Mouse (Mus musculus): ENCODE measurements around the gene Rragb. TPM values are rescaled to one million over a fixed set of nuclear protein-coding genes. Genes with fewer than 3 reads are reported as not detected.
"Not testable (repeated sequence)": the region's sequence is repeated elsewhere in the genome, so short reads cannot be mapped to it uniquely, and the experiment has no call there.

Rragb gene
- 3.0 and 3.2 TPM in 2 replicates for polyA plus RNA-seq (2015; fragmentation: Nextera tagmentation; extraction: Ambion mirVana)

- H3K36me3 ChIP-seq = no peaks in the 10 kb centered on the region
- H3K4me2 ChIP-seq = peak within 1 kb of the TSS; percentile 63
- WGBS = 23% methylated on average over 47 of the region's 47 CpGs
- peak within 1 kb of the TSS; percentile 49 for H3K4me3 ChIP-seq
- H3K9ac ChIP-seq = peak within 1 kb of the TSS; percentile 62
- no peak within 1 kb of the TSS for H3K27ac ChIP-seq
- H3K27me3 ChIP-seq = peaks cover 38% of the 10 kb centered on the region
- no peaks in the 10 kb centered on the region for H3K9me3 ChIP-seq
- no peaks in the 10 kb centered on the region for H3K4me1 ChIP-seq
- peak; percentile 91 for ATAC-seq (ENCODE audit: insufficient number of reproducible peaks, insufficient read depth, low FRiP score, low TSS enrichment, low read depth)
Measured at GRCm38 (mm10) chrX:153139734-153140515, at the start of gene Rragb. Gene Rragb, plus strand, starts transcription at chrX:153139981.

GRCm38 (mm10) chrX:153118486-153118885 is 21.3 kb upstream of the Rragb start, which contains the start of gene Foxr2:
Gene Foxr2, plus strand, starts transcription at chrX:153118786.
- no peaks in the 10 kb centered on the region for H3K4me1 ChIP-seq
- H3K27me3 ChIP-seq = peaks cover 26% of the 10 kb centered on the region
- no peaks in the 10 kb centered on the region for H3K36me3 ChIP-seq
- H3K4me2 ChIP-seq = no peak within 1 kb of the TSS
- H3K27ac ChIP-seq = no peak within 1 kb of the TSS
- H3K9ac ChIP-seq = no peak within 1 kb of the TSS
- no peak for ATAC-seq (ENCODE audit: insufficient number of reproducible peaks, insufficient read depth, low FRiP score, low TSS enrichment, low read depth)
- H3K4me3 ChIP-seq = no peak within 1 kb of the TSS
- H3K9me3 ChIP-seq = no peaks in the 10 kb centered on the region
- WGBS = 27% methylated on average over 2 of the region's 3 CpGs

DNA sequence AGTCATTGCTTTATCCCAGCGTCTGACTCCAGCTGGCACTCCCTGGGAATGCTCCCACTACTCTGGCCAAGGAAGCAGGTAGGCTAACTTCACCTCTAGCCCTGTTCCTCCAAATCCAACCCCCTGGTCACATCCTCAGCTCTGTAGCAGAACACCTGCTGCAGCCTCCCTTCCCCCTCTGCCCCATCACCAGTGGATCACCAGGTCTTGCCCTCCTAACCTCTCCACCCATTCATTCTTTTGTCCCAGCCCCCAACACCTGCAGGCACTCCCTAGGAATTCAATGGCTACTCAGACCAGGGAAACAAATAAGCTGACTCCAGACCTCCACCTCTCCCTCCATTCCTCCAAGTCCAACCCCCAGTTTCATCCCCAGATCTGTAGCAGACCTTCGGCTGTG is 20.8 kb upstream of the Rragb start:
- Histone ChIP-seq H3K9ac (no peak overlapping the region), H3K4me2 (no peak overlapping the region), H3K4me1 (no peaks in the 10 kb centered on the region), H3K27me3 (peaks cover 26% of the 10 kb centered on the region), H3K4me3 (no peak overlapping the region), H3K36me3 (no peaks in the 10 kb centered on the region), H3K27ac (no peak overlapping the region), H3K9me3 (no peaks in the 10 kb centered on the region)
- 34% methylated on average over 2 of the region's 2 CpGs for WGBS
- no peak for ATAC-seq (ENCODE audit: insufficient number of reproducible peaks, insufficient read depth, low FRiP score, low TSS enrichment, low read depth)

GRCm38 (mm10) chrX:153142656-153143055 is 2.9 kb downstream of the Rragb start:
- no peak overlapping the region for H3K27ac ChIP-seq
- no peak for ATAC-seq (ENCODE audit: insufficient number of reproducible peaks, insufficient read depth, low FRiP score, low TSS enrichment, low read depth)
- WGBS = 84% methylated on average over 3 of the region's 3 CpGs
- no peak overlapping the region for H3K9ac ChIP-seq
- H3K4me2 ChIP-seq = no peak overlapping the region
- H3K4me1 ChIP-seq = no peaks in the 10 kb centered on the region
- no peak overlapping the region for H3K4me3 ChIP-seq
- no peaks in the 10 kb centered on the region for H3K36me3 ChIP-seq
- H3K27me3 ChIP-seq = peaks cover 30% of the 10 kb centered on the region
- no peaks in the 10 kb centered on the region for H3K9me3 ChIP-seq

GRCm38 (mm10) chrX:153151766-153152165 is 12.0 kb downstream of the Rragb start:
- H3K4me1 ChIP-seq = no peaks in the 10 kb centered on the region
- WGBS = 29% methylated on average over 1 of the region's 1 CpGs
- no peaks in the 10 kb centered on the region for H3K27me3 ChIP-seq
- no peak overlapping the region for H3K4me2 ChIP-seq
- no peak overlapping the region for H3K27ac ChIP-seq
- H3K9ac ChIP-seq = no peak overlapping the region
- no peak overlapping the region for H3K4me3 ChIP-seq
- no peaks in the 10 kb centered on the region for H3K9me3 ChIP-seq
- H3K36me3 ChIP-seq = no peaks in the 10 kb centered on the region
- ATAC-seq (ENCODE audit: insufficient number of reproducible peaks, insufficient read depth, low FRiP score, low TSS enrichment, low read depth) = no peak

DNA sequence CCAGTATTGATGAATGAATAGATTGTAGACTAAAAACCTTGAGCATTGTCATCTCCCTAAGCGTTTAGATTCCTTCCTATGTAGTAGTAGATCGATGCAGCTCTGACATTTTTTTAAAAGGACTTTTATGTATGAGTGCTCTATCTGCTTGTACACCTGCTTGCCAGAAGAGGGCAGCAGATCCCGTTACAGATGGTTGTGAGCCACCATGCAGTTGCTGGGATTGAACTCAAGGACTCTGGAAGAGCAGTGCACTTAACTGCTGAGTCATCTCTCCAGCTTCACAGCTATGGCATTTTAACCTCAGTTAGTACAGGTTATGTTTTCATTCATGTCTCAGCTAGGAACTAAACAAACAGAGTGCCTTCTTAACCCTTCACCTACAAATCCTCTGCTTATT is 15.5 kb downstream of the Rragb start:
- WGBS = 48% methylated on average over 3 of the region's 3 CpGs
- Histone ChIP-seq H3K27me3 (no peaks in the 10 kb centered on the region; the same call in 1 of the 2 replicates), H3K9ac (no peak overlapping the region), H3K27ac (no peak overlapping the region), H3K4me1 (no peaks in the 10 kb centered on the region), H3K4me3 (no peak overlapping the region), H3K9me3 (no peaks in the 10 kb centered on the region), H3K4me2 (no peak overlapping the region), H3K36me3 (no peaks in the 10 kb centered on the region)
- no peak for ATAC-seq (ENCODE audit: insufficient number of reproducible peaks, insufficient read depth, low FRiP score, low TSS enrichment, low read depth)

DNA sequence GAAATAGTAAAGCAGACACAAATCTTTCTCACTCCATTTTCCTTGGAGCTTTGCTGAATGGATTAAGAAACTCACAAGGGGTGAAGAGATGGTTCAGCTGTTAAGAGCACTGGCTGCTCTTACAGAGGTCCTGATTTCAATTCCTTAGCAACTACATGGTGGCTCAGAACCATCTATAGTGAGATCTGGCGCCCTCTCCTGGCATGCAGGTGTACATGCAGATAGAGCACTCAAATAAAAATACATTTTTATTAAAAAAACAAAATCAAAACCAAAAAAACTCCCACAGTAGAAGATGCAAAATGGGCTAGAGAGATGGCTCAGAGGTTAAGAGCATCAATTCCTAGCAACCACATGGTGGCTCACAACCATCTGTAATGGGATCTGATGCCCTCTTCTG is 35.0 kb downstream of the Rragb start:
- Histone ChIP-seq H3K36me3 (no peaks in the 10 kb centered on the region), H3K9ac (no peak overlapping the region), H3K9me3 (no peaks in the 10 kb centered on the region), H3K4me2 (no peak overlapping the region), H3K27ac (no peak overlapping the region), H3K4me1 (no peaks in the 10 kb centered on the region), H3K27me3 (no peaks in the 10 kb centered on the region), H3K4me3 (no peak overlapping the region)
- 4% methylated on average over 1 of the region's 1 CpGs for WGBS
- no peak for ATAC-seq (ENCODE audit: insufficient number of reproducible peaks, insufficient read depth, low FRiP score, low TSS enrichment, low read depth)

GRCm38 (mm10) chrX:153182221-153182620 is 42.4 kb downstream of the Rragb start:
- no peak overlapping the region for H3K27ac ChIP-seq
- no peak overlapping the region for H3K4me3 ChIP-seq
- H3K4me2 ChIP-seq = no peak overlapping the region
- no peaks in the 10 kb centered on the region for H3K36me3 ChIP-seq
- H3K27me3 ChIP-seq = no peaks in the 10 kb centered on the region
- no peak for ATAC-seq (ENCODE audit: insufficient number of reproducible peaks, insufficient read depth, low FRiP score, low TSS enrichment, low read depth)
- no peaks in the 10 kb centered on the region for H3K4me1 ChIP-seq
- H3K9ac ChIP-seq = no peak overlapping the region
- WGBS = 84% methylated on average over 2 of the region's 2 CpGs
- H3K9me3 ChIP-seq = no peaks in the 10 kb centered on the region

- not testable (repeated sequence) for H3K4me1 ChIP-seq; H3K4me2 ChIP-seq; H3K27me3 ChIP-seq; H3K4me3 ChIP-seq; ATAC-seq (ENCODE audit: insufficient number of reproducible peaks, insufficient read depth, low FRiP score, low TSS enrichment, low read depth); H3K9me3 ChIP-seq; H3K9ac ChIP-seq; H3K27ac ChIP-seq; H3K36me3 ChIP-seq
- 77% methylated on average over 2 of the region's 2 CpGs for WGBS
Measured at GRCm38 (mm10) chrX:153199185-153199584, 59.4 kb downstream of the Rragb start.

- 69% methylated on average over 1 of the region's 1 CpGs for WGBS
- ATAC-seq (ENCODE audit: insufficient number of reproducible peaks, insufficient read depth, low FRiP score, low TSS enrichment, low read depth) = no peak
- H3K4me1 ChIP-seq = no peaks in the 10 kb centered on the region
Measured at GRCm38 (mm10) chrX:153211101-153211500, 71.3 kb downstream of the Rragb start.

More at GRCm38 (mm10) chrX:153211101-153211500, 71.3 kb downstream of the Rragb start:
- no peaks in the 10 kb centered on the region for H3K9me3 ChIP-seq
- no peaks in the 10 kb centered on the region for H3K36me3 ChIP-seq
- no peak overlapping the region for H3K4me3 ChIP-seq
- no peak overlapping the region for H3K27ac ChIP-seq
- no peak overlapping the region for H3K9ac ChIP-seq
- H3K4me2 ChIP-seq = no peak overlapping the region
- no peaks in the 10 kb centered on the region; the same call in 1 of the 2 replicates for H3K27me3 ChIP-seq
